ENCODE assay signal across 8 mouse cellular contexts in the genomic region with DNA sequence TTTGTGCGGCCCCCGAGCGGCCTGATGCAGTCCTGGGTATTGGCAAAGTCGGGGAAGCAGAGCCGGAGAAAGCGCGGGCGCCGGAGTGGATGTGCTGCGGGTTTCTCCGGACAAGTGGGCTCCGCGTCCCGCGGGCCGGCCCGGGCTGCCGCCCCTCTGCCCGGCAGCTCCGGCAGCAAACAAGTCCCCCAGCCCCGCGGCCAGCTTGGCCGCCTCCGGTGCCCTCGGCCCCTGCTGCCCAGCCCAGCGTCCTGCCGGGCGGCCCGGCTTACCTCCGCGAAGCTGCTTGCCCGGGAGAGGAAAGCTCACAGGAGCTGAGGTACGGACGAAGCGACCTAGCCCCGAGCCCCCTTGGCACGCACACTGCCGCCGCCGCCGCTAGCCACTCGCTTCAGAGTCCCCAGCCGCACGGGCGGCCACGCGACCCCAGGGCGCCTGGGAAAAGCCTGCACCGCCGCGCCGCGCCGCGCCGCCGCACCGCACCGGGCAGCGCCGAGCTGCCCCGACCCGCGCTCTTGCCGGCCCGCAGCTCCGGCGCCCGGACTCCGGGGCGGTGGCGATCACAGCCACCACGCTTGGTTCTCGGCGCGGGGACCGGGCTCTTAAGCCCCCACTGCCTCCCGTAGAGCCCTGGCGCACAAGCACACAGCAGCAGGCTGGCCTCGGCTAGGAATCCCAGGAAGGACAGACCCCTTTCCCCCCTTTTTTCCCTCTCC. TPM values are rescaled to one million over a fixed set of nuclear protein-coding genes. Genes with fewer than 3 reads are reported as not detected.
DNase-seq lines count a peak whose midpoint lies in the region; ATAC-seq and TF ChIP-seq lines count a peak whose summit lies in the region.

No protein-coding gene starts in this region.

- peak overlapping the region; percentile 56 for H3K4me3 ChIP-seq in layer of hippocampus, adult 2 months
- H3K4me3 ChIP-seq in hindbrain, embryonic 10.5 days = peak overlapping the region; percentile 60
- H3K4me3 ChIP-seq in liver, embryonic 15.5 days (replicated peaks) = peak overlapping the region; percentile 49

- DNase-seq in layer of hippocampus, adult 2 months (ENCODE audit: low spot score in 2 of 2) = no peak
- no peak for DNase-seq in layer of hippocampus, adult 8-10 months (ENCODE audit: low spot score in 2 of 2)
- DNase-seq in Muller cell, postnatal 12 days (ENCODE audit: inconsistent ontology term) = peak; percentile 31
- peak; percentile 21 to 22 for DNase-seq in cerebellum, postnatal 36 days
- peak; percentile 59 for DNase-seq in hindbrain, embryonic 10.5 days (ENCODE audit: low spot score)
- peak; percentile 0 for DNase-seq in splenic B cell, adult 2 months (ENCODE audit: low read depth, low spot score)
- no peak for DNase-seq in layer of hippocampus, postnatal 25 days (ENCODE audit: extremely low spot score in 1 of 2, low spot score in 1 of 2)

- no peaks in the 10 kb centered on the region for H3K36me3 ChIP-seq in hindbrain, embryonic 10.5 days
- no peaks in the 10 kb centered on the region for H3K36me3 ChIP-seq in liver, embryonic 15.5 days (replicated peaks)
- H3K36me3 ChIP-seq in splenic B cell, adult 2 months (ENCODE audit: control insufficient read depth, insufficient read depth, low read length, poor library complexity, severe bottlenecking) = no peaks in the 10 kb centered on the region

- H3K4me1 ChIP-seq in hindbrain, embryonic 10.5 days (replicated peaks) = peaks cover 12% of the 10 kb centered on the region; the same call in 1 of the 2 replicates
- no peaks in the 10 kb centered on the region for H3K4me1 ChIP-seq in liver, embryonic 15.5 days (replicated peaks)

- H3K4me2 ChIP-seq in liver, embryonic 15.5 days = peak overlapping the region; percentile 60

- no peak for TF ChIP-seq CTCF in layer of hippocampus, adult 2 months (conservative IDR thresholded peaks at IDR 0.05)

- H3K27me3 ChIP-seq in hindbrain, embryonic 10.5 days (ENCODE audit: insufficient read depth, poor library complexity, severe bottlenecking) = peaks cover 89% of the 10 kb centered on the region
- peaks cover 80% of the 10 kb centered on the region for H3K27me3 ChIP-seq in liver, embryonic 15.5 days
- H3K27me3 ChIP-seq in splenic B cell, adult 2 months (ENCODE audit: control insufficient read depth, insufficient read depth, low read length, poor library complexity, severe bottlenecking) = no peaks in the 10 kb centered on the region

- H3K27ac ChIP-seq in layer of hippocampus, adult 2 months = no peak overlapping the region
- H3K27ac ChIP-seq in hindbrain, embryonic 10.5 days = peak overlapping the region; percentile 73
- no peak overlapping the region for H3K27ac ChIP-seq in liver, embryonic 15.5 days (replicated peaks)

- H3K9me3 ChIP-seq in hindbrain, embryonic 10.5 days = no peaks in the 10 kb centered on the region; the same call in 1 of the 2 replicates
- no peaks in the 10 kb centered on the region for H3K9me3 ChIP-seq in liver, embryonic 15.5 days (replicated peaks)

- peak; percentile 23; the same call in 1 of the 2 replicates for ATAC-seq in liver, embryonic 15.5 days (ENCODE audit: insufficient read depth)

- WGBS in hindbrain, embryonic 10.5 days = 18% methylated on average over 80 of the region's 80 CpGs
- 14% methylated on average over 71 of the region's 80 CpGs for WGBS in liver, embryonic 15.5 days (ENCODE audit: insufficient replicate concordance)

- no peak overlapping the region for H3K9ac ChIP-seq in liver, embryonic 15.5 days

RNA-seq across cellular contexts. Expression of a gene that starts 0.6 kb away (rescaled TPM):
- total RNA-seq in layer of hippocampus, adult 2 months (2021) = 1 to 10 TPM in 1 of 2 experiments, under 1 TPM in 1; 0.72 to 1.2 TPM
- 1 to 10 TPM; 1.2 to 2.6 (median 2.3) TPM for total RNA-seq in layer of hippocampus, adult 8-10 months (2022)
- polyA plus RNA-seq in hindbrain, embryonic 10.5 days (2016; fragmentation: Nextera tagmentation; extraction: Ambion mirVana) = 16.1 and 20.6 TPM in 2 replicates
- 49.8 and 51.8 TPM in 2 replicates for polyA plus RNA-seq in liver, embryonic 15.5 days (2015; fragmentation: Nextera tagmentation; extraction: Ambion mirVana)
- total RNA-seq in layer of hippocampus, postnatal 25 days (2021) = 1 to 10 TPM; 1.1 to 2.0 TPM

Comparison
In these comparisons a context has a peak if more than half of its experiments do, and no peak if none do; other contexts are left out.
1. DNase-seq: peak in Muller cell, postnatal 12 days (single experiment), cerebellum, postnatal 36 days (2 of 2), hindbrain, embryonic 10.5 days (single experiment) and splenic B cell, adult 2 months (single experiment); none in layer of hippocampus, adult 2 months (0 of 2), layer of hippocampus, adult 8-10 months (0 of 2) and layer of hippocampus, postnatal 25 days (0 of 2).
2. Peak in every context shown above with its lines, with median percentiles within 50 percentile points of each other: H3K4me3 ChIP-seq.